Mouse (Mus musculus) cerebellum, adult 2 months (tissue): ENCODE measurements around the gene Rapgef6. TPM values are rescaled to one million over a fixed set of nuclear protein-coding genes. Genes with fewer than 3 reads are reported as not detected.
A peak's percentile ranks its signal among the peaks of the same experiment; 100 is the strongest.

Experiments used
- DNase-seq, 2 experiments: peaks; one replicate each; pipeline ENCODE4 v3.0.0; 2021
- H3K27ac ChIP-seq: fragments of 200-500 bp; 2 replicates; pipeline ENCODE4 v1.5.1; 2012; ENCODE audit warnings: low read length, control low read depth, inconsistent platforms; ENCODE audit not compliant: insufficient read depth
- H3K27me3 ChIP-seq: fragments of 200-500 bp; 2 replicates; pipeline ENCODE4 v1.6.1; 2012; ENCODE audit warnings: inconsistent platforms, mild to moderate bottlenecking, low read length, moderate library complexity; ENCODE audit not compliant: control insufficient read depth, insufficient read depth
- H3K4me1 ChIP-seq: fragments of 200-500 bp; 2 replicates; pipeline ENCODE4 v1.6.1; 2011; ENCODE audit warnings: low read length; ENCODE audit not compliant: control insufficient read depth, insufficient read depth
- H3K4me3 ChIP-seq: fragments of 200-500 bp; replicated peaks from 2 replicates; pipeline ENCODE3; 2011; ENCODE audit warnings: mild to moderate bottlenecking, low read depth, low read length, control low read depth; ENCODE audit not compliant: insufficient read depth
- CTCF ChIP-seq: fragments of 200-500 bp; IDR thresholded peaks from 2 replicates; pipeline ENCODE4 v1.5.1; 2011; ENCODE audit warnings: low read depth, mild to moderate bottlenecking, control low read depth, low read length, moderate library complexity, borderline replicate concordance; ENCODE audit not compliant: insufficient read depth
- POLR2A ChIP-seq: fragments of 200-500 bp; IDR thresholded peaks from 2 replicates; pipeline ENCODE4 v1.6.1; 2011; ENCODE audit warnings: low read length, control low read depth, borderline replicate concordance; ENCODE audit not compliant: insufficient read depth
- WGBS: fragments of 180-500 bp; shearing (Covaris S2); methylation state at CpG from one replicate; pipeline ENCODE4 v1.1.7; 2018; 5-methylcytosine and 5-hydroxymethylcytosine counted together
- polyA plus RNA-seq: library from polyadenylated mRNA; depleted of rRNA; stranded (reverse); fragments of >200 nt; gene quantifications from 2 replicates; pipeline ENCODE4 v1.2.3, GENCODE M21; 2012

The Rapgef6 gene
- polyA plus RNA-seq, 1 experiment = 24.2 TPM

DNA sequence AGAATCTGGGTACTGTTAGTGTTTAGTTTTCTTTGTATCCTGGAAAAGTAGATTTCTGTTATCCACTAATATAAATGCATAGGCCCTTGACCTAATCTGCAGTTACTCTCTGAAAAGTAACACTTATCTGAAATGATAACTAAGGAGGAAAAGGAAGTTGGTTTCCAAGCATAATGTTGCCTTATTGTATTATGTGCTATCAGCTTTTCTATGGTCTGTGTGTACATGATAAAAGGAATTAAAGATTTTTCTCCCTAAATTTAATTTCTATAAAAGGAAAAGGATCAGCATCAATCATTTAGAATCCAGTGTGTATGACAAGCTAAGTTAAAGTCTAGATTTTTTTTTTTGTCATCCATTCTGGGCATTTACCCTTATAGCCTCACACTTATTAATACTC is 9.1 kb upstream of the Rapgef6 start:
- no peak for DNase-seq
- no peaks in the 10 kb centered on the region for H3K4me1 ChIP-seq
- no peaks in the 10 kb centered on the region for H3K27me3 ChIP-seq
- H3K4me3 ChIP-seq = no peak overlapping the region
- no peak overlapping the region for H3K27ac ChIP-seq
- no peak for TF ChIP-seq CTCF
- TF ChIP-seq POLR2A = no peak

DNA sequence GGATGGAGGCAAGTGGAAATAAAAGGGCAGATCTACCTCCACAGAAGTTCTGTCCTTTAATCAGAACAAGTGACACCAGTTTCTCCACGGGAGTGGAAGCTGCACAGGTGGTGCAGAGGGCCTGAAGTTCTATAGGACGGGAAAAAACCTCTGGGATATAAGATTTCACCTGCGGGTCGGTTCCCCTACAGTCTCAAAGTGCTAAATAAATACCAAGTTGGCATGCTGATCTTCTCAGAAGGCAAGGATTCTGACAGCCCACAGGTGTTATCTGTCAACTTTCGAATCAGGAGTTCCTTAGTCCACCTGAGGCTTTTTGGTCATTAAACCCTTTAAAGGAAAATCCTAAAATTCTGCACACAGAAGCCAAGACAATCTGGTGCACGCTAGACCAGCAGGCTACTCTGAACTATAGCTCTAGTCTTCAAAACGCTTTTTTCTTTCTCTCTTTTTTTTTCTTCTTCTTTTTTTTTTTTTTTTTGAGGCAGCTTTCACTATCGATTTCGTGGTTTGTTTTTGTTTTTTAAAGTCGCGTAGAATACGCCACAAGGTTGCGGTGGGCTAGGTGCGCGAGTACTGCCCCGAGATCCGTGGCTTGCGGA is 619 bp upstream of the Rapgef6 start:
- Histone ChIP-seq H3K27me3 (no peaks in the 10 kb centered on the region), H3K27ac (peak overlapping the region; percentile 68; the same call in 1 of the 2 replicates), H3K4me3 (peak overlapping the region; percentile 90), H3K4me1 (no peaks in the 10 kb centered on the region; the same call in 1 of the 2 replicates)
- whole genome bisulfite sequencing = under 1% methylated on average over 18 of the region's 18 CpGs
- TF ChIP-seq CTCF (no peak), POLR2A (no peak)
- DNase-seq = peak; percentile 33 to 39

GRCm38 (mm10) chr11:54523431-54524001 is 869 bp downstream of the Rapgef6 start:
- Histone ChIP-seq H3K27ac (no peak overlapping the region), H3K27me3 (no peaks in the 10 kb centered on the region), H3K4me1 (no peaks in the 10 kb centered on the region; the same call in 1 of the 2 replicates), H3K4me3 (peak overlapping the region; percentile 90)
- WGBS = 14% methylated on average over 10 of the region's 10 CpGs
- no peak for DNase-seq
- TF ChIP-seq POLR2A (no peak), CTCF (no peak)

GRCm38 (mm10) chr11:54528002-54528401 is 5.4 kb downstream of the Rapgef6 start:
- 79% methylated on average over 2 of the region's 2 CpGs for WGBS
- no peak overlapping the region for H3K4me3 ChIP-seq

DNA sequence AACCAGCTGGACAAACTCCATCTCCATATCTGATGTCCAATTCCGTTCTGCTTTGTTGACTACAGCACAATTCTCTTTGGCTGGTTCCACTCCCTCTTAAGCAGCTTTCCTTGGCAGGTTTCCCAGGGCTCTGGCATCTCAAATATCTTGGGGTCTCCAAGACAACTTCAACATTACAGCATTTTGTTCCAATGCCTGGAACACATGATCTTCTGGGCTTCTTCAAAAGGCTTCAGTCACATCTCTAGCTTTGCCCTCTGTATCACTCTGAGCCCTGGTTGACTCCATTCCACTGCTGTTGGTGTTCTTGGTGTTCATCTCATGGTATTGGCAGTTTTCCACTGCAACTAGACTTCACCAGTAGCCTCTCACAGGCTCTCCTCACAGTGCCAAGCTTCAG is 7.7 kb downstream of the Rapgef6 start:
- peak in 1 of 2 experiments; percentile 26 for DNase-seq
- Histone ChIP-seq H3K4me3 (no peak overlapping the region), H3K4me1 (no peaks in the 10 kb centered on the region; the same call in 1 of the 2 replicates), H3K27ac (no peak overlapping the region), H3K27me3 (no peaks in the 10 kb centered on the region)
- 21% methylated on average over 1 of the region's 1 CpGs for WGBS
- TF ChIP-seq CTCF = no peak
- TF ChIP-seq POLR2A = no peak

More at GRCm38 (mm10) chr11:54528002-54528401, 5.4 kb downstream of the Rapgef6 start:
- Histone ChIP-seq H3K27me3 (no peaks in the 10 kb centered on the region), H3K27ac (no peak overlapping the region), H3K4me1 (no peaks in the 10 kb centered on the region; the same call in 1 of the 2 replicates)
- no peak for DNase-seq
- no peak for TF ChIP-seq POLR2A
- no peak for TF ChIP-seq CTCF

DNA sequence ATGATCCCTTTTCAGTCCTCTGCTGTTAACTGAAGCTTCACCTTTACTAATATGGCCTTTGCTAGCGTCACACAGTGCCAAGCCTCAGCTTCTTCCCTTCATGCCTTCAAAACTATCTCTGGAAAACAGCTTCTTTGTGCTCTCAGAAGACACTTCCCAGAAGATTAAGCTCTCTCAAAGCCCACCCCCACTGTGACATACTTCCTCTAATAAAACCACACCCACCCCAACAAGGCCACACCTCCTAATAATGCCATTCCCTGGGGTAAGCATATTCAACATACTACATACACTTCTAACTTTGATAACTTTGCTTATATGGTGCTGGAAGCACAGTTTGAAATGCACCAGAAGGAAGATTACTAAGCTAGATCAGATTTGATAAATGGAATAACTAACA is 8.3 kb downstream of the Rapgef6 start:
- no peak overlapping the region for H3K4me3 ChIP-seq
- no peaks in the 10 kb centered on the region for H3K27me3 ChIP-seq
- 76% methylated on average over 1 of the region's 1 CpGs for WGBS
- no peak overlapping the region for H3K27ac ChIP-seq
- TF ChIP-seq POLR2A (no peak), CTCF (no peak)
- no peaks in the 10 kb centered on the region; the same call in 1 of the 2 replicates for H3K4me1 ChIP-seq
- DNase-seq = no peak

DNA sequence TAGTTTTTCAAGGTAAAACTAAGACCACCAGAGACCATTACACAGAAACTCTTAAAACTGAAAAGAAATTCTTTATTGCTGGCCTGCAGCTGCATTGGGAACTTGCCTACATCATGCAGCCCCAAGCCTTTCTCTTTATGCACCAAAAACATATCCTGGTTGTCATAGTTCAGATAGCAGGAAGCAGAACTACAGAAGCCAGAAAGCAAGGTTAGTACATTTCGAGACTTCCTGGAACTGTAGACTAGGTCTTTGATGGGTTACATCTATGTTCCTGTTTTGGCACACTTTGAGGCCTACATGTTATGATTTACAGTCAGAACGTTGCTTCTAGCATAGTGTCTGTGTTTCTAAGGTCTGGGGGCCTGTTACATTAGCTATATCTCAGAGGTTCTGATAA is 11.2 kb downstream of the Rapgef6 start:
- 79% methylated on average over 2 of the region's 2 CpGs for WGBS
- Histone ChIP-seq H3K27me3 (no peaks in the 10 kb centered on the region), H3K4me1 (no peaks in the 10 kb centered on the region; the same call in 1 of the 2 replicates), H3K4me3 (no peak overlapping the region), H3K27ac (no peak overlapping the region)
- no peak for TF ChIP-seq POLR2A
- no peak for TF ChIP-seq CTCF
- DNase-seq = no peak

DNA sequence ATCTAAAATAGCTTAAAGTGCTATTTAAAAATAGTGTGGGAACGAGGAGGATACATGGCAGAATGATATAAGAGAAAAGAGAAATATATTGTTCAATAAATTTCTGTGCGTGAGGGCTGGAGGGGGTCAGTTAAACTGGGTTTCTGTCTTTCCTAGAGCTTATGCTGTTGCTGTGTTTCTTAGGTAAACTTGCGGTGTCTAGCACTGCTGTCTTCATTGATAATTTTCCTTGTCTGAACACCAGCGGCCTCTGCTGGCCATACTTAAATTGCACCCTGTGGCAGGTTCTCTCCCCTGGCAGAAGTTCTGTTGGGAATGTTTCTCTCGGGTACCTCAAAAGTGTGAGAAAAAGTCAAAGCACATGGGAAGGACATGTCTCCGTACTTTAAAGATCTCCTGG is 12.2 kb downstream of the Rapgef6 start:
- peak; percentile 41 to 74 for DNase-seq
- H3K4me1 ChIP-seq = peaks cover 3% of the 10 kb centered on the region; the same call in 1 of the 2 replicates
- no peak overlapping the region for H3K27ac ChIP-seq
- TF ChIP-seq CTCF (peak; percentile 69; the same call in 1 of the 2 replicates), POLR2A (no peak)
- no peak overlapping the region for H3K4me3 ChIP-seq
- H3K27me3 ChIP-seq = no peaks in the 10 kb centered on the region
- 46% methylated on average over 6 of the region's 6 CpGs for WGBS
